Mouse (Mus musculus) limb, embryonic 14.5 days (tissue): Measurements from ENCODE around the gene Pskh1. TPM values are rescaled to one million over a fixed set of nuclear protein-coding genes. Genes with fewer than 3 reads are reported as not detected.

Experiments
- ATAC-seq: fragments of 200-750 bp; cut with Nextera tagmentation; 2 replicates; pipeline ENCODE4 v1.8.0; 2017; ENCODE audit warnings: low read depth, moderate number of reproducible peaks, moderate TSS enrichment; ENCODE audit not compliant: low FRiP score
- DNase-seq: peaks from one replicate; pipeline ENCODE4 v3.0.0-alpha.2; 2015; ENCODE audit warnings: low spot score
- H3K27ac ChIP-seq: fragments of 300-500 bp; sonication (generic); replicated peaks from 2 replicates; pipeline ENCODE4 v1.5.1; 2014; ENCODE audit warnings: low read depth, mild to moderate bottlenecking, low read length, moderate library complexity, mixed read lengths
- H3K27me3 ChIP-seq: fragments of 300-500 bp; sonication (generic); 2 replicates; pipeline ENCODE4 v1.6.1; 2014; ENCODE audit warnings: low read length, mixed read lengths; ENCODE audit not compliant: control insufficient read depth, insufficient read depth
- H3K36me3 ChIP-seq: fragments of 300-500 bp; sonication (generic); 2 replicates; pipeline ENCODE4 v1.6.1; 2014; ENCODE audit warnings: mild to moderate bottlenecking, low read length, moderate library complexity, mixed read lengths; ENCODE audit not compliant: control insufficient read depth, insufficient read depth
- H3K4me1 ChIP-seq: fragments of 300-500 bp; sonication (generic); 2 replicates; pipeline ENCODE4 v1.6.1; 2014; ENCODE audit warnings: antibody characterized with exemption, low read length, mixed read lengths; ENCODE audit not compliant: control insufficient read depth, insufficient read depth
- H3K4me2 ChIP-seq: fragments of 300-500 bp; sonication (generic); replicated peaks from 2 replicates; pipeline ENCODE4 v1.6.1; 2014; ENCODE audit warnings: low read depth, mild to moderate bottlenecking, low read length, moderate library complexity; ENCODE audit not compliant: severe bottlenecking
- H3K4me3 ChIP-seq: fragments of 300-500 bp; sonication (generic); replicated peaks from 2 replicates; pipeline ENCODE4 v1.5.1; 2014; ENCODE audit warnings: low read length
- H3K9ac ChIP-seq: fragments of 300-500 bp; sonication (generic); 2 replicates; pipeline ENCODE4 v1.6.1; 2014; ENCODE audit warnings: mild to moderate bottlenecking, low read depth, low read length, moderate library complexity; ENCODE audit not compliant: severe bottlenecking
- H3K9me3 ChIP-seq: fragments of 300-500 bp; sonication (generic); 2 replicates; pipeline ENCODE4 v1.6.1; 2016; ENCODE audit warnings: low read length; ENCODE audit not compliant: control insufficient read depth
- POLR2A ChIP-seq: fragments of 200-500 bp; IDR thresholded peaks from 2 replicates; pipeline ENCODE4 v1.8.0; 2012; ENCODE audit warnings: inconsistent platforms, mild to moderate bottlenecking, moderate library complexity, borderline replicate concordance; ENCODE audit not compliant: insufficient read depth, insufficient read length; ENCODE audit errors: extremely low read depth
- WGBS: fragments of 180-500 bp; shearing (Covaris S2); extraction: QIAGEN DNeasy Blood & Tissue Kit; methylation state at CpG from one replicate; pipeline ENCODE4 v1.1.7; 2014; 5-methylcytosine and 5-hydroxymethylcytosine counted together
- polyA plus RNA-seq, 2 experiments: library from polyadenylated mRNA; depleted of rRNA in 1 of 2; stranded (reverse) in 1 of 2; unstranded in 1 of 2; fragments of >200 nt; fragmentation: Nextera tagmentation in 1 of 2; extraction: Ambion mirVana in 1 of 2; gene quantifications; 2 replicates each; pipeline versions ENCODE4 v1.2.1 to v1.2.3; 2012 to 2014

The Pskh1 gene
- polyA plus RNA-seq, 2 experiments = 33.1 to 57.2 TPM

- no peaks in the 10 kb centered on the region for H3K9me3 ChIP-seq
- H3K4me2 ChIP-seq = no peak overlapping the region
- peaks cover 17% of the 10 kb centered on the region for H3K4me1 ChIP-seq
- no peaks in the 10 kb centered on the region for H3K27me3 ChIP-seq
- DNase-seq = no peak
- TF ChIP-seq POLR2A = no peak
- 76% methylated on average over 14 of the region's 14 CpGs for WGBS
- no peak for ATAC-seq
- H3K27ac ChIP-seq = no peak overlapping the region
- H3K4me3 ChIP-seq = no peak overlapping the region
- no peak overlapping the region for H3K9ac ChIP-seq
- H3K36me3 ChIP-seq = peaks cover 45% of the 10 kb centered on the region
These were observed 60.9 kb downstream of the Pskh1 start for GRCm38 (mm10) chr8:105961101-105961500.

GRCm38 (mm10) chr8:105961536-105961935 lies 61.3 kb downstream of the Pskh1 start:
- Histone ChIP-seq H3K9ac (no peak overlapping the region), H3K4me2 (no peak overlapping the region), H3K9me3 (no peaks in the 10 kb centered on the region), H3K4me3 (no peak overlapping the region), H3K27ac (no peak overlapping the region), H3K36me3 (peaks cover 41% of the 10 kb centered on the region), H3K4me1 (peaks cover 20% of the 10 kb centered on the region), H3K27me3 (no peaks in the 10 kb centered on the region)
- 88% methylated on average over 10 of the region's 10 CpGs for WGBS
- no peak for TF ChIP-seq POLR2A
- no peak for DNase-seq
- ATAC-seq = no peak

- no peak overlapping the region for H3K27ac ChIP-seq
- ATAC-seq = no peak
- H3K9me3 ChIP-seq = no peaks in the 10 kb centered on the region
- TF ChIP-seq POLR2A = no peak
- no peaks in the 10 kb centered on the region for H3K27me3 ChIP-seq
- peak overlapping the region; percentile 92 for H3K9ac ChIP-seq
- peaks cover 16% of the 10 kb centered on the region; the same call in 1 of the 2 replicates for H3K36me3 ChIP-seq
- 47% methylated on average over 12 of the region's 12 CpGs for WGBS
- peaks cover 28% of the 10 kb centered on the region for H3K4me1 ChIP-seq
- peak overlapping the region; percentile 76 for H3K4me2 ChIP-seq
- no peak for DNase-seq
- H3K4me3 ChIP-seq = peak overlapping the region; percentile 90
These were observed 64.4 kb downstream of the Pskh1 start for GRCm38 (mm10) chr8:105964506-105965265.

- peak overlapping the region; percentile 92 for H3K9ac ChIP-seq
- peaks cover 10% of the 10 kb centered on the region; the same call in 1 of the 2 replicates for H3K36me3 ChIP-seq
- 3% methylated on average over 37 of the region's 40 CpGs for WGBS
- H3K27ac ChIP-seq = peak overlapping the region; percentile 91
- TF ChIP-seq POLR2A = no peak
- H3K27me3 ChIP-seq = no peaks in the 10 kb centered on the region
- peak overlapping the region; percentile 90 for H3K4me3 ChIP-seq
- H3K4me1 ChIP-seq = peaks cover 28% of the 10 kb centered on the region
- DNase-seq = peak; percentile 60
- H3K4me2 ChIP-seq = peak overlapping the region; percentile 76
- H3K9me3 ChIP-seq = no peaks in the 10 kb centered on the region
- peak; percentile 78 for ATAC-seq
These were observed 65.1 kb downstream of the Pskh1 start for GRCm38 (mm10) chr8:105965266-105965904.

GRCm38 (mm10) chr8:105965905-105966341 lies 65.7 kb downstream of the Pskh1 start, which contains the start of gene Slc12a4:
TSS of gene Slc12a4 (minus strand) at chr8:105966097.
- no peaks in the 10 kb centered on the region for H3K9me3 ChIP-seq
- H3K4me3 ChIP-seq = peak within 1 kb of the TSS; percentile 90
- peak; percentile 93 for ATAC-seq

More at GRCm38 (mm10) chr8:105965905-105966341, 65.7 kb downstream of the Pskh1 start, which contains the start of gene Slc12a4:
- WGBS = 0% methylated on average over 33 of the region's 47 CpGs
- peak within 1 kb of the TSS; percentile 92 for H3K9ac ChIP-seq
- H3K4me1 ChIP-seq = peaks cover 28% of the 10 kb centered on the region
- H3K36me3 ChIP-seq = 0 out of 2 replicates have a peak, but pooled peaks cover 8% of the 10 kb centered on the region
- H3K27ac ChIP-seq = peak within 1 kb of the TSS; percentile 91
- DNase-seq = peak; percentile 82
- peak within 1 kb of the TSS; percentile 76 for H3K4me2 ChIP-seq
- peak; percentile 76; the same call in 1 of the 2 replicates for TF ChIP-seq POLR2A
- no peaks in the 10 kb centered on the region for H3K27me3 ChIP-seq
